Mouse (Mus musculus) right cerebral cortex, postnatal 4 days (tissue): ENCODE measurements around the gene Gmds.

Source experiments
- DNase-seq: peaks from one replicate; pipeline ENCODE4 v3.0.0-alpha.2; 2022

Gmds gene

DNA sequence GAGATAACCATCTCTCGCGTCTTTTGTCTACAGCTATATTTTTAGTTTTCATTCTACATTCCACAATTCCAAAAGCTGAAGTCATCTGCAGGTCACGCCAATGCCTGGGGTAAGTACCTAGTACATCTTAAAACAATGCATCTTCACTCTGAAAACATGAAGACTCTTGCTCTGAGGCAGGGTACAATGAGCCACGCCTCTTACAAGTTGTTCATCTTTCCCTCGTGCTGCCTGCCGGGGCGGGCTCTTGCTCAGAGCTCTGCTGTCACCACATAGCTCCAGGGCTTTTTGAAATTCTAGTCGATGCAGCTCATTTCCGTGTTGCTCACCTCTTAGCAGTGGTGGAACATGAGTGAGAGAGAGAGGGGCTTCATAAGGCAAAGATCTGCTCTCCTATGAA lies 475.1 kb downstream of the Gmds start:
- no peak for DNase-seq

- no peak for DNase-seq
Observed at GRCm38 (mm10) chr13:31860200-31860599, 478.3 kb downstream of the Gmds start.

GRCm38 (mm10) chr13:31854000-31854399 lies 484.5 kb downstream of the Gmds start:
- DNase-seq: no peak

DNA sequence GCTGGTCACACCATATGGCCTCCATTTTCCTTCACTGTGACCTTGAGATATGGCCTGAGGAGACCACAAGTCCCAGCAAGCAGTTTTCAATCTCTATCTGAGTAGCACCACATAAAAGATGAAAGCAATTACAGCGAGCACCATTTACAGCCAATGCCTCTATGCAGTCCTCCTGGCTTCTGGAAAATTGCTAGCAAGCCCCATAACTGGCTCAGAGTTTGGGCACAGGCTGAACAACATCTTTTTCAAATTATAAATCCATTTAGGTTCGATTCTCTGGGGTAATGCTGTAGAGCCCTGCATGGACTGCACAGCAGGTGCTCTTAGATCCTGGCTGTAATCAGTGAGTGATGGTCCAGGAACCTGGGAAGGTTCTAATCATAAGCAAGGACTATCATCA lies 485.0 kb downstream of the Gmds start:
- no peak for DNase-seq

GRCm38 (mm10) chr13:31849258-31849971 lies 489.1 kb downstream of the Gmds start:
- no peak for DNase-seq

GRCm38 (mm10) chr13:31835802-31836201 lies 502.7 kb downstream of the Gmds start:
- DNase-seq: no peak

DNA sequence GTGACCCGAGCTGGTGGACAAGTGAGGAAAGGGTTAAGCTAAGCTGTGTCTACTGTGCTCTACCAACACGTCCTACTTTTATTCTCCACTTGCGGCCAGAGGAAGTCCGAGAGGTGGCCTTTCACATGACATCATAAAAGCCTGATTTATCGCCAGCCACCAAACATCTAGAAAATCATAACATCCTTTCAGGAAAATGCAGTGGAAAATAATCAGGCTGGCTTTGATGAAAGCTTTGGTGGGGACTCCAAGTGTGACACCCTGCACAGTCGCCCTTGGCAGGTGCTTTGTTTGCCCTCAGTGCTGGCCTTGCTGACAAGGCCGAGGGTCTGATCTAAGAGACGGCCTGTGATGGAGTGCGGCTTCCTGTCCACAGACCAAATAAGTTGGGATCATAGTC lies 508.2 kb downstream of the Gmds start:
- no peak for DNase-seq

- DNase-seq: no peak
Observed at GRCm38 (mm10) chr13:31828446-31828845, 510.1 kb downstream of the Gmds start.

- no peak for DNase-seq
Observed at GRCm38 (mm10) chr13:31827820-31828332, 510.7 kb downstream of the Gmds start.

DNA sequence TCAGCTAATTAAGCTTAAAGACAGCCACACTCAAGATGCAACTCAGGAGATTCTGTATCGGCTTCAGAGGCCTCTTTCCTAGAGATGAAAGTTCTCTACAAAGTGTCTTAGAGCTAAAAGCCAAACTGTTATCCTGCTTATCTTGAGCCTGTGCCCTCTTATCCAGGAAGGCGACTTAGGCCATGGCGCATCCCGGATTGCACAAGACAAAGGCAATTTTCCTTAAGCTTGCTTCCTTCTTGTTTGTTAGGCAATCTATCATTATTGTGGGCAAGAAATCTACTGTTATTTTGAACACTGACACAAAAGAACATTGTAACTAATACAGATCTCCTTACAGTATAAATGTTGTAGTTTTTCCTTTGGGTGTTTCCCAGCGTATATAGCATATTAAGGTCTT lies 511.4 kb downstream of the Gmds start:
- no peak for DNase-seq

DNA sequence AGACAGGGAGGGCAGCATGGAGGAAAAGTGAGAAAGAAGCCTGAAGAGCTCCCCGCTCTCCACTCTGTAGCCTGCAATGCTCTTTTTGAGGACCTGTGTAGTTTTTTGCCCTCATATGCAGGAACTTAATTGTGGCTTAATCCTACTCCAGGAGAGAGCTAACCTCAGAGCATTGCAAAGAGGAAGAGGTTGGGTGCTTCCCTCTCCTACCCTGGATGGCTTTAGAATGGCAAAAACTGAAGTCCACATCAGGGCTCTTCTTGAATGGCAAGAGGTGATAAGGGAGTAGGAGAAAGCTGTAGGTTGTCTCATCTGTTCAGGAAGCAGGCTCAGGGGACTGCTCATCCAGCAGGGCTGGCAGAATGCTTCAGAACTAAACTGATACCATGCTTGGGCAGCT lies 513.4 kb downstream of the Gmds start:
- DNase-seq: no peak

DNA sequence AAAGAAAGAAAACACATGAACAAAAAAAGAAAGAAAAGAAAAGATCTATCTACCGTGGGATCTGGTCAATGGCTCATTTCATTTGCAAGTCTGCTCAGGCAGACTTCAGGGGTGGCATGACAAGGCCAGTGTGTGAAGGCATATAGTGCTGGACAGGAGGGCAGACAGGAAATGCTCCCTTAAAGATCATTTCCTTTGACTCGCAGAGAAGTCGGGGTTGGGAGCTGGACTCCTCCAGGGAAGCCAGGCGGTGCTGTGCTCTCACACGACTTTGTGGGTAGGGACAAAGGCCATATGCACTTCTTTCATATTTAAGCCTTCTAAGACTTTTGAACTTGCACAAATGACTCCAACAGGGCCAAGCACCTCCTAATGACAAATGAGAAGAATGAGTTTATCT lies 515.2 kb downstream of the Gmds start:
- DNase-seq: no peak

DNA sequence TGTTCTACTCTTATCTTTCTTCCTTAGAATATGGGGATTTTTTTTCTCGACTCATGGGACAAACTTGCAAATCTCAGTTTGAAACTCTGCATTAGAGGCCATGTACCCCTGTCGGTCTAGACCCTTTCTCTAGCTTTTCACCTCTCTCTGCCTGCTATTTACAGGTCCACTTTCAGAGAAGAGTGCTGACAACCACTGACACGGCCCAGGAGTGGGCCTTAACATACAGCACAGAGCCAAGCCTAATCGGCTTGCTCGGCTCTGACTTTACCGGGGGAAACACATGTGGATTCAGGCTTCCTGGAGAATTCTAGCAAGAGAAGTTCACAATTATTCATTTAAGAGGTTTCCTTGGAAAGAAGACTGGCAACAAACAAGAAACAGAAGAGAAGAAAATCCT lies 517.5 kb downstream of the Gmds start:
- no peak for DNase-seq

DNA sequence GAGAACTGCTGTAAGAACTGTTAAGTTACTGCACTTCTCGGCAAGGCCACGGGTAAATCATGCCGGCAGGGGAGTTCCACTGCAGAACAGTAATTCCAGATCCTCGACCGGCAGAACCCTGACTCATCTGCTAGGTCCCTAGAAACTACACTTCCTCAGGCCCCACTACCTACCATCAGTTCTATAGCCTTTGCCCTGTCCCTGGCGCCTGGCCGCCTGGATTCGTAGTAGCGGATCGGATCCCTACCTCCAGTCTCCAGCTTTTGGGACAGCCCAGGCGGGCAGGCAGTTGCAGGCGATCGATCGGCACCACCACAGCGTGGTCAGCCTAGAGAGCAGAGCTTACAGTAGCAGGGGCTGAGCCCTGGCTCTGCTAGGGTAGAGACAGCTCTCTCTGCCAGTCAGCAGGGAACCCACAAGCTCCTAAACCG lies 517.9 kb downstream of the Gmds start:
- peak; percentile 25 for DNase-seq

DNA sequence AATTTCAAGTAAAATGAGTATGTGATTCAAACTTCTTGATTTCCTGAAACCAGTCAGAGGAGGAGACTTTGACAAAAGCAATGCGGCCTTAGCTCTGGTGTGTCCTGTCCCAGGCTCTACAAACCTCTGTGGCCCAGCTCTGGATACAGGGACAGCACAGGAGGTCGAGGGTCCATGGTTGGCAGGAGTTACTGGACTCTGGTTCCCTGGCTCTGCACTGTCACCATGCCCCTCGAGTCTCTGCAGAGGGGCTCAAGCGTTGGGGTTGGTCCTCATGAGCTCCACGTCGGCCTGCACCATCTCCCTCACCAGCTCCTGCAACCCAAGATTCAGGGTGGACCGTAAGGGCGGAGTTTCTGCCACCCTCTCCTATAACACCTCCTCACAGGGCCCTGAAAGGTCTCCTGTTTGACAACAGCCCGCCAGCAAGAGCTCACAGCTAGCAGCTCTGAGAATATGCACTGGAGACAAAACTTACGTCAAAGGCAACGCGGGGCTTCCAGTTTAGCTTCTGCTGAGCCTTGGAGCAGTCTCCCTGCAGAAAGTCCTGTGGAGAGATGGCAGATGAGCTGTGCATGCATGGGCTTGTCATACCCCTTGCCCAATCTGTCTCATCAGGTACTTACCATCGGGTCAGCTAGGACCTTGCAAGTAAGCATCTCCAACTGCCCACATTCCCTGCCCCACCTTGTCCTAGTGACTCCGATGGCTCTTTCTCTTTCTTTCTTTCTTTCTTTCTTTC lies 518.7 kb downstream of the Gmds start:
- no peak for DNase-seq

DNA sequence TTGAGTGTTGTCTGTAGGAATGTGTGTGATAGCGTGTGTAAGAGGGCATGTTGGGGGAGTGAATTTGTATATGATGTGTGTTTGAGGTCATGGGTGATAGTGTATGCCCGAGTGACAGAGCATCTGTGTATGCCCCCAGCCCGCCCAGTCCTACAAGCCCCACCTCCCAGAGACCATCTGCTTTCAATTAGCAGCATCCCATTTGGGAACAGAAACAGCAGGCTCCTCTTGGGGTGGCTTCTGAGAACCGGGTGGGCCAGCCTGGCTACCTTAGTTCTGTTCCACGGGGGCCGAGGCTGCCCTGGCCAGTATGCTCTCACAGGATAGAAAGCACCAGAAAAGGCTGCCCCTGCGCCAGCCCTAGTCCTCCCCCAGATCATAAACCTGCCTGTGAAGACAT lies 520.2 kb downstream of the Gmds start:
- no peak for DNase-seq

- no peak for DNase-seq
Observed at GRCm38 (mm10) chr13:31815383-31816003, 523.0 kb downstream of the Gmds start.

DNA sequence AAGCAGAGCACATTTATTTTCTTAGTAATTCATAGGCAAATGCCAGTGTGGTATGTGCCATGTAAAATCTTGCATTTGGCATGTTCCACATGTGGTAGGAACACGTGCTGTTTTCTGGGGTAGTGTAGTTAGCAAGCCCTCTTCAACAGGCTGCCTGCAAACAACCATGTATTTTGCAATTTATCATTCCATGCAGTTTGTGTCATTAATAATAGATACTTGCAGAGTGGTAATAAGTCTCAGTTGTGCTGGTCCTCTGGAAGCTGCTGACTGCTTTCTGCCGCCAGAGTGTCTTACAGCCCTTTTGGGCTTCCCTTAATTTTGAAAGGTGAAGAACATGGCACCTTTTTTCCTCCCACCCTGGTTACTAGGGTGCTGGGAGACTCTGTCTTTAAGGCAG lies 525.8 kb downstream of the Gmds start:
- no peak for DNase-seq

GRCm38 (mm10) chr13:31811542-31812021 lies 527.0 kb downstream of the Gmds start:
- DNase-seq: no peak

- DNase-seq: peak; percentile 16
Observed at GRCm38 (mm10) chr13:31810693-31811541, 527.6 kb downstream of the Gmds start.

- DNase-seq: no peak
Observed at GRCm38 (mm10) chr13:31810375-31810692, 528.2 kb downstream of the Gmds start.

- DNase-seq: no peak
Observed at GRCm38 (mm10) chr13:31809701-31810100, 528.8 kb downstream of the Gmds start.
